Mouse (Mus musculus) cerebellum, adult 2 months (tissue): ENCODE measurements around the gene Slc17a2. TPM values are rescaled to one million over a fixed set of nuclear protein-coding genes. Genes with fewer than 3 reads are reported as not detected.

ENCODE experiments used
- DNase-seq, 2 experiments: peaks; one replicate each; pipeline ENCODE4 v3.0.0; 2021
- H3K27ac ChIP-seq: fragments of 200-500 bp; 2 replicates; pipeline ENCODE4 v1.5.1; 2012; ENCODE audit warnings: low read length, control low read depth, inconsistent platforms; ENCODE audit not compliant: insufficient read depth
- H3K27me3 ChIP-seq: fragments of 200-500 bp; 2 replicates; pipeline ENCODE4 v1.6.1; 2012; ENCODE audit warnings: inconsistent platforms, mild to moderate bottlenecking, low read length, moderate library complexity; ENCODE audit not compliant: control insufficient read depth, insufficient read depth
- H3K4me1 ChIP-seq: fragments of 200-500 bp; 2 replicates; pipeline ENCODE4 v1.6.1; 2011; ENCODE audit warnings: low read length; ENCODE audit not compliant: control insufficient read depth, insufficient read depth
- H3K4me3 ChIP-seq: fragments of 200-500 bp; replicated peaks from 2 replicates; pipeline ENCODE3; 2011; ENCODE audit warnings: mild to moderate bottlenecking, low read depth, low read length, control low read depth; ENCODE audit not compliant: insufficient read depth
- CTCF ChIP-seq: fragments of 200-500 bp; IDR thresholded peaks from 2 replicates; pipeline ENCODE4 v1.5.1; 2011; ENCODE audit warnings: low read depth, mild to moderate bottlenecking, control low read depth, low read length, moderate library complexity, borderline replicate concordance; ENCODE audit not compliant: insufficient read depth
- POLR2A ChIP-seq: fragments of 200-500 bp; IDR thresholded peaks from 2 replicates; pipeline ENCODE4 v1.6.1; 2011; ENCODE audit warnings: low read length, control low read depth, borderline replicate concordance; ENCODE audit not compliant: insufficient read depth
- WGBS: fragments of 180-500 bp; shearing (Covaris S2); methylation state at CpG from one replicate; pipeline ENCODE4 v1.1.7; 2018; 5-methylcytosine and 5-hydroxymethylcytosine counted together
- polyA plus RNA-seq: library from polyadenylated mRNA; depleted of rRNA; stranded (reverse); fragments of >200 nt; gene quantifications from 2 replicates; pipeline ENCODE4 v1.2.3, GENCODE M21; 2012; rRNA removed

Gene Slc17a2
- polyA plus RNA-seq, 1 experiment: not detected

GRCm38 (mm10) chr13:23873141-23873540 is 66.3 kb downstream of the Slc17a2 start:
- Histone ChIP-seq H3K27me3 (no peaks in the 10 kb centered on the region), H3K4me3 (no peak overlapping the region), H3K4me1 (no peaks in the 10 kb centered on the region), H3K27ac (no peak overlapping the region)
- WGBS: 89% methylated on average over 5 of the region's 5 CpGs
- DNase-seq: no peak
- TF ChIP-seq POLR2A: no peak
- no peak for TF ChIP-seq CTCF

Other genes starting within 250 kb of the Slc17a2 start
- gene Hist1h3e, start 244.6 kb upstream of the Slc17a2 start, polyA plus RNA-seq: 1.5 and 3.2 TPM in 2 replicates
- 0.33 and 0.60 TPM in 2 replicates for gene Hist1h2ae, start 235.8 kb upstream of the Slc17a2 start, polyA plus RNA-seq
- gene Hist1h2bg, start 235.6 kb upstream of the Slc17a2 start, polyA plus RNA-seq: 7.3 and 9.3 TPM in 2 replicates
- 0.65 and 0.98 TPM in 2 replicates for gene Hist1h2bf, start 232.8 kb upstream of the Slc17a2 start, polyA plus RNA-seq
- 1.2 and 1.9 TPM in 2 replicates for gene Hist1h2ad, start 232.6 kb upstream of the Slc17a2 start, polyA plus RNA-seq
- 2.0 and 2.8 TPM in 2 replicates for gene Hist1h3d, start 231.2 kb upstream of the Slc17a2 start, polyA plus RNA-seq
- gene Hist1h4d, start 225.4 kb upstream of the Slc17a2 start, polyA plus RNA-seq: 5.8 and 8.0 TPM in 2 replicates
- 4.2 and 5.5 TPM in 2 replicates for gene Hist1h2be, start 185.9 kb upstream of the Slc17a2 start, polyA plus RNA-seq
- 4.1 and 6.1 TPM in 2 replicates for gene Hist1h1e, start 184.4 kb upstream of the Slc17a2 start, polyA plus RNA-seq
- 0.85 and 1.1 TPM in 2 replicates for gene Hist1h2ac, start 123.0 kb upstream of the Slc17a2 start, polyA plus RNA-seq
- gene Hist1h2bc, start 122.8 kb upstream of the Slc17a2 start, polyA plus RNA-seq: 109 and 119 TPM in 2 replicates
- gene Hist1h1t, start 111.2 kb upstream of the Slc17a2 start, polyA plus RNA-seq: not detected in 2 replicates
- 5.8 and 9.1 TPM in 2 replicates for gene Hist1h4c, start 108.5 kb upstream of the Slc17a2 start, polyA plus RNA-seq
- gene Hfe, start 96.1 kb upstream of the Slc17a2 start, polyA plus RNA-seq: 6.2 and 7.1 TPM in 2 replicates
- gene Hist1h1c, start 68.2 kb upstream of the Slc17a2 start, polyA plus RNA-seq: 34.6 and 42.8 TPM in 2 replicates
- 0.23 and 0.30 TPM in 2 replicates for gene Hist1h3c, start 61.4 kb upstream of the Slc17a2 start, polyA plus RNA-seq
- 0.56 and 0.97 TPM in 2 replicates for gene Hist1h2bb, start 60.3 kb upstream of the Slc17a2 start, polyA plus RNA-seq
- gene Hist1h2ab, start 55.9 kb upstream of the Slc17a2 start, polyA plus RNA-seq: 1.1 TPM in 1 of 2 replicates, not detected in the other
- 0.40 TPM in 1 of 2 replicates, not detected in the other for gene Hist1h3b, start 54.7 kb upstream of the Slc17a2 start, polyA plus RNA-seq
- gene Hist1h4b, start 50.0 kb upstream of the Slc17a2 start, polyA plus RNA-seq: 4.8 and 5.4 TPM in 2 replicates
- gene Hist1h4a, start 45.8 kb upstream of the Slc17a2 start, polyA plus RNA-seq: 3.5 and 4.7 TPM in 2 replicates
- 0.43 and 1.2 TPM in 2 replicates for gene Hist1h3a, start 44.6 kb upstream of the Slc17a2 start, polyA plus RNA-seq
- 0.52 TPM in 1 of 2 replicates, not detected in the other for gene Hist1h1a, start 43.3 kb upstream of the Slc17a2 start, polyA plus RNA-seq
- gene Trim38, start 37.1 kb upstream of the Slc17a2 start, polyA plus RNA-seq: 0.08 and 0.10 TPM in 2 replicates
- gene Slc17a3, start 32.4 kb downstream of the Slc17a2 start, polyA plus RNA-seq: 0.02 TPM in 1 of 2 replicates, not detected in the other
- gene Slc17a1, start 60.8 kb downstream of the Slc17a2 start, polyA plus RNA-seq: not detected in 2 replicates
- gene Slc17a4, start 108.0 kb downstream of the Slc17a2 start, polyA plus RNA-seq: not detected in 2 replicates
- gene Hist1h2ba, start 127.2 kb downstream of the Slc17a2 start, polyA plus RNA-seq: not detected in 2 replicates
- not detected in 2 replicates for gene Hist1h2aa, start 127.5 kb downstream of the Slc17a2 start, polyA plus RNA-seq
- gene Scgn, start 184.2 kb downstream of the Slc17a2 start, polyA plus RNA-seq: 0.11 and 0.21 TPM in 2 replicates